Mouse (Mus musculus) kidney, embryonic 14.5 days (tissue): ENCODE data around the gene Rps28. TPM values are rescaled to one million over a fixed set of nuclear protein-coding genes. Genes with fewer than 3 reads are reported as not detected.
"Not testable (repeated sequence)": the region's sequence is repeated elsewhere in the genome, so short reads cannot be mapped to it uniquely, and the experiment has no call there.

Experiments used
- ATAC-seq: fragments of 200-750 bp; cut with Nextera tagmentation; 2 replicates; pipeline ENCODE4 v1.8.0; 2017; ENCODE audit warnings: moderate number of reproducible peaks, mild to moderate bottlenecking, moderate TSS enrichment, moderate library complexity; ENCODE audit not compliant: low FRiP score, low TSS enrichment
- H3K27ac ChIP-seq: fragments of 300-500 bp; sonication (generic); 2 replicates; pipeline ENCODE4 v1.5.1; 2014; ENCODE audit warnings: low read depth, mild to moderate bottlenecking, low read length, moderate library complexity, mixed read lengths
- H3K27me3 ChIP-seq: fragments of 300-500 bp; sonication (generic); 2 replicates; pipeline ENCODE4 v1.6.1; 2014; ENCODE audit warnings: mild to moderate bottlenecking, low read length; ENCODE audit not compliant: control insufficient read depth, insufficient read depth
- H3K36me3 ChIP-seq: fragments of 300-500 bp; sonication (generic); 2 replicates; pipeline ENCODE4 v1.6.1; 2014; ENCODE audit warnings: low read length, mixed read lengths; ENCODE audit not compliant: control insufficient read depth, insufficient read depth
- H3K4me1 ChIP-seq: fragments of 300-500 bp; sonication (generic); 2 replicates; pipeline ENCODE4 v1.6.1; 2014; ENCODE audit warnings: low read length, mixed read lengths; ENCODE audit not compliant: control insufficient read depth, insufficient read depth
- H3K4me2 ChIP-seq: fragments of 300-500 bp; sonication (generic); replicated peaks from 2 replicates; pipeline ENCODE4 v1.6.1; 2014; ENCODE audit warnings: low read depth, mild to moderate bottlenecking, low read length
- H3K4me3 ChIP-seq: fragments of 300-500 bp; sonication (generic); 2 replicates; pipeline ENCODE4 v1.5.1; 2014; ENCODE audit warnings: mild to moderate bottlenecking, low read length
- H3K9ac ChIP-seq: fragments of 300-500 bp; sonication (generic); 2 replicates; pipeline ENCODE4 v1.6.1; 2014; ENCODE audit warnings: low read depth, mild to moderate bottlenecking, low read length, moderate library complexity
- H3K9me3 ChIP-seq: fragments of 300-500 bp; sonication (generic); 2 replicates; pipeline ENCODE4 v1.6.1; 2016; ENCODE audit warnings: low read length; ENCODE audit not compliant: control insufficient read depth
- WGBS: fragments of 180-500 bp; shearing (Covaris S2); extraction: QIAGEN DNeasy Blood & Tissue Kit; methylation state at CpG from one replicate; pipeline ENCODE4 v1.1.7; 2014; 5-methylcytosine and 5-hydroxymethylcytosine counted together
- polyA plus RNA-seq: library from polyadenylated mRNA; unstranded; fragments of >200 nt; fragmentation: Nextera tagmentation; extraction: Ambion mirVana; gene quantifications from 2 replicates; pipeline ENCODE4 v1.2.1, GENCODE M21; 2014

Rps28 gene
- polyA plus RNA-seq, 1 experiment from 2014 or later, result 1,210 TPM

DNA sequence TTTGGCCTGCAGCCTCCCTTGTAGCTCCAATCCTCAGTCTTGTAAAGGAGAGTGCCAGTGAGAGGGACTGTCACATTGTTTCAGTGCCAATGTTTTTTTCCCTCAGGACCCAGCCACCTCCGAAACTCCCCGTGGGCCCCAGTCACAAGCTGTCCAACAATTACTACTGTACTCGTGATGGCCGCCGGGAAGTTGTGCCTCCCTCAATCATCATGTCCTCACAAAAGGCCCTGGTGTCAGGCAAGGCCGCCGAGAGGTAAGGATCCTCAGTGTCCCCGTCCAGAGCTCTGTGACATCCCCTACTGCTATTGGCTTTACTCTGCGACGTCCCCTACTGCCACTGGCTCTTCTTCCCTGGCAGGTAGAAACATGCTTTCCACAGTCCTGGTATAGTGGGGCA lies 5.2 kb upstream of the Rps28 start:
- H3K4me2 ChIP-seq, result no peak overlapping the region
- peaks cover 4% of the 10 kb centered on the region; the same call in 1 of the 2 replicates for H3K4me1 ChIP-seq
- 85% methylated on average over 10 of the region's 10 CpGs for WGBS
- H3K9ac ChIP-seq, result no peak overlapping the region
- H3K27ac ChIP-seq, result no peak overlapping the region
- H3K4me3 ChIP-seq, result no peak overlapping the region
- H3K36me3 ChIP-seq, result peaks cover 63% of the 10 kb centered on the region
- no peaks in the 10 kb centered on the region for H3K27me3 ChIP-seq
- no peaks in the 10 kb centered on the region for H3K9me3 ChIP-seq
- ATAC-seq, result no peak

DNA sequence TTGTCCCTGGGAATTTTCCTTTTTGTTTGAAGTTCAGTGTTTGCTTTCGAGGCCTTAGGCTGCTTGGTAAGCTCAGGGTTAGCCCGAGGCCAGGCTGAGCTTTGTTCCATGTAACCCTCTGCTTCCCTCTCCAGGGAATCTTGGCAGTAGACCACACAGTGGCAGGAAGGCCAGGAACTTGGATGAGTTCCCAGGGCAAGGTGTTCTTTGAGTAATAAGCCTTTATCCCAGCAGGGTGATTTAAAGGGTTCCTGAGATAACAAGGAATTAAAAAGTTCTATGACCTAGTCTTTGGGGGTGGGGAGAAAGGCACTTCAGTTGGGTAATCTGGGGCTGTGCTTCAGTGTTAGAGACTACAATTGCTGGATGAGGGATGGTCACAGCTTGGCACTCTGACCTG lies 4.5 kb upstream of the Rps28 start:
- WGBS, result 74% methylated on average over 2 of the region's 2 CpGs
- H3K27ac ChIP-seq, result no peak overlapping the region

DNA sequence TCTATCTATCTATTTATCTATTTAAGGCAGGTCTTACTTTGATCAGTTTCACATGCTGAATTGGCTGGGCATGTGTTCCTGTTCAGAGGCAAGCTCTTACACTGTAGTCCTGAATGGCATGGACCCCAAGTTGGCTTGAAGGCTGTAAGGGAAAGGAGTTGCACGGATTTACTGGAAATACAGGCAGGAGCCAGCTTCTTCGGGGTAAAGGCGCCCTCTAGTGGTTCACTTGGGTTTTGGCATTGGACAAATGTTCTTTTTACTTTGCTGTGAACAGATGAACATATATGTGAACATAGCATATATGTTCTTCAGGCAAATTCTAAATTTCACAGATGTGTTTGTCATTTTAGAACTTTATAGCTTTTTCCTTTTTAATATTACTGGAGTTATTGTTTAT lies 2.5 kb upstream of the Rps28 start:
- peaks cover 55% of the 10 kb centered on the region for H3K36me3 ChIP-seq
- H3K9ac ChIP-seq, result no peak overlapping the region
- no peaks in the 10 kb centered on the region for H3K9me3 ChIP-seq
- WGBS, result under 1% methylated on average over 3 of the region's 3 CpGs
- no peak overlapping the region for H3K27ac ChIP-seq
- H3K4me3 ChIP-seq, result no peak overlapping the region
- H3K4me2 ChIP-seq, result no peak overlapping the region
- H3K4me1 ChIP-seq, result peaks cover 17% of the 10 kb centered on the region
- H3K27me3 ChIP-seq, result no peaks in the 10 kb centered on the region
- ATAC-seq, result no peak

More for the DNA sequence above, 4.5 kb upstream of the Rps28 start:
- H3K9ac ChIP-seq, result no peak overlapping the region
- H3K9me3 ChIP-seq, result no peaks in the 10 kb centered on the region
- H3K27me3 ChIP-seq, result no peaks in the 10 kb centered on the region
- no peak overlapping the region for H3K4me3 ChIP-seq
- H3K4me2 ChIP-seq, result no peak overlapping the region
- no peak for ATAC-seq
- H3K36me3 ChIP-seq, result peaks cover 57% of the 10 kb centered on the region
- peaks cover 4% of the 10 kb centered on the region; the same call in 1 of the 2 replicates for H3K4me1 ChIP-seq

DNA sequence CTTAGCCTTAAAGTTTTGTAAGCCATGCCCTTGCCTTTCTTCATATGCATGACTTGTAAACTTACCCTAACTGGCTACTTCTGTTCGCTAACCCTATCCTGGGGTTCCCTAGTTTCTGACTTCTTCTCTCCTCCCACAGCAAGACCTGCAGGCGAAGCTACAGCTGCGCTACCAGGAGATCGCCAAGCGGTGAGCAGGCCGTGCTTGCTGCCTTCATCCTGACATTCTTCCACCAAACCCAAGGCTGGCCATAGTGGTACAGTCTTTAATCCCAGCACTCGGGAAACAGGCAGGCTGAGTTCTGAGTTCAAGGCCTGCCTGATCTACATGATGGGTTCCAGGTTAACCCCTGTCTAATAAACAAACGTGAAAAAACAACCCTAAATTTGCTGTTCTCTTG lies 1.1 kb upstream of the Rps28 start:
- peak overlapping the region; percentile 74 for H3K4me2 ChIP-seq
- H3K4me1 ChIP-seq, result peaks cover 23% of the 10 kb centered on the region
- H3K36me3 ChIP-seq, result peaks cover 57% of the 10 kb centered on the region
- H3K9ac ChIP-seq, result peak overlapping the region; percentile 89; the same call in 1 of the 2 replicates
- no peak for ATAC-seq
- peak overlapping the region; percentile 83 for H3K4me3 ChIP-seq
- H3K27ac ChIP-seq, result no peak overlapping the region
- no peaks in the 10 kb centered on the region for H3K9me3 ChIP-seq
- no peaks in the 10 kb centered on the region for H3K27me3 ChIP-seq
- 83% methylated on average over 8 of the region's 8 CpGs for WGBS

DNA sequence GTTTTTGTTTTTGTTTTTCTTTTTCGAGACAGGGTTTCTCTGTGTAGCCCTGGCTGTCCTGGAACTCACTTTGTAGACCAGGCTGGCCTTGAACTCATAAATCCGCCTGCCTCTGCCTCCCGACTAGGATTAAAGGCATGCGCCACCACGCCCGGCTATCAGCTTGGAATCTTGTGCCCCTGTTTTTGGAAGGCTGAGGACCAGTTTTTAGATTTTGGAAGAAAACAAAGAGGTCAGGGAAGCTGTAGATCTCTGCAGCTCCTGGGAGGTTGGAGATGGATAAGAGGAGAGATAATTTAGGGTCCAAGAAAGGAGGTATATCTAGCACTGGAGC lies 602 bp upstream of the Rps28 start:
- H3K9ac ChIP-seq, result peak overlapping the region; percentile 89

DNA sequence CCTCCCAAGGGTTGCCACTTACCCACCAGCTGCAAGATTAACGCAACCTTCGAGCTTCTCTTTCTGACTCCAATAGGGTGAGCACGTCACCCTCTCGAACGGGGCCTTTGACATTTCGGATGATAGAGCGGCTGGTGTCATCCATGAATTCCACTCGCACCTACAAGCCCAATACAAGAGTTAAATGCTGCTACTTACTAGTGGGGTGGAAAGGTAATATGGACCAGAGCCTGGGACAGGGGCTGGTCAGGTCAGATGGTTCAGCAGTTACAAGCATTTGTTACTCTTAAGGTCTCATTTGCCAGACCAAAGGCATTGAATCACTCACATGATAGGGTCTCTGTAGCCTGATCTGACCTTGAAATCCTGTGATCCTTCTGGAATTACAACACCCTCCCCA lies 1.2 kb downstream of the Rps28 start:
- Histone ChIP-seq H3K4me2 (peak overlapping the region; percentile 96), H3K4me3 (peak overlapping the region; percentile 83), H3K4me1 (peaks cover 28% of the 10 kb centered on the region), H3K36me3 (peaks cover 54% of the 10 kb centered on the region), H3K9ac (peak overlapping the region; percentile 89)
- WGBS, result 80% methylated on average over 8 of the region's 8 CpGs
- not testable (repeated sequence) for H3K9me3 ChIP-seq, H3K27me3 ChIP-seq, ATAC-seq, H3K27ac ChIP-seq

More for the DNA sequence above, 602 bp upstream of the Rps28 start:
- Histone ChIP-seq H3K36me3 (peaks cover 57% of the 10 kb centered on the region), H3K4me1 (peaks cover 23% of the 10 kb centered on the region), H3K4me3 (peak overlapping the region; percentile 83), H3K4me2 (peak overlapping the region; percentile 74), H3K27ac (peak overlapping the region; percentile 80; the same call in 1 of the 2 replicates)
- H3K9me3 ChIP-seq, ATAC-seq, H3K27me3 ChIP-seq: not testable (repeated sequence)
- WGBS, result 7% methylated on average over 6 of the region's 6 CpGs

DNA sequence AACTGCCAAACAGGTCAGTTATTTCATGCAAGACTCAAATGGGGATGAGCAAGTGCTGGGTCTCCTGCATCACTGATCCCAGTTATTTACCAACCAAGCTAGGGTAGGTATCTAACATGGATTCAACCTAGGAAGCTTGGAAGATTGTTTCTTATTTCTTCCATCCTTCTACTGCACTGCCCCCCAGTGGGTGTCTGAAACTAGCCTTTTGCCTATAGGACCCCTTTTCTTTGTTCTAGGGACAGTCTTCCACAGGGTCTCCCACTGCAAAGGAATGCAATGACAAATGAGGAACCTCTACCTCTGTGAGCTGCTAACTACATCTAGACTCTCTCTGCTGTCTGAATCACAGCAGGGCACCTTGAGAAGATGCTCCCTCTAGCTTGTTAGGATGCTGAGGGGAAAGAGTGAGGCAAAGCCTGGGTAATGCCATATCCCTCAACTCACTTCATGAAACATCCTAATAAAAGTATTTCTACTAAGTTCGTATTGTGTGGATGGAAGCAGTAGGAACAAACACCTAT lies 1.9 kb downstream of the Rps28 start:
- no peak overlapping the region; the same call in 1 of the 2 replicates for H3K4me3 ChIP-seq
- H3K9ac ChIP-seq, result no peak overlapping the region
- 82% methylated on average over 1 of the region's 1 CpGs for WGBS

DNA sequence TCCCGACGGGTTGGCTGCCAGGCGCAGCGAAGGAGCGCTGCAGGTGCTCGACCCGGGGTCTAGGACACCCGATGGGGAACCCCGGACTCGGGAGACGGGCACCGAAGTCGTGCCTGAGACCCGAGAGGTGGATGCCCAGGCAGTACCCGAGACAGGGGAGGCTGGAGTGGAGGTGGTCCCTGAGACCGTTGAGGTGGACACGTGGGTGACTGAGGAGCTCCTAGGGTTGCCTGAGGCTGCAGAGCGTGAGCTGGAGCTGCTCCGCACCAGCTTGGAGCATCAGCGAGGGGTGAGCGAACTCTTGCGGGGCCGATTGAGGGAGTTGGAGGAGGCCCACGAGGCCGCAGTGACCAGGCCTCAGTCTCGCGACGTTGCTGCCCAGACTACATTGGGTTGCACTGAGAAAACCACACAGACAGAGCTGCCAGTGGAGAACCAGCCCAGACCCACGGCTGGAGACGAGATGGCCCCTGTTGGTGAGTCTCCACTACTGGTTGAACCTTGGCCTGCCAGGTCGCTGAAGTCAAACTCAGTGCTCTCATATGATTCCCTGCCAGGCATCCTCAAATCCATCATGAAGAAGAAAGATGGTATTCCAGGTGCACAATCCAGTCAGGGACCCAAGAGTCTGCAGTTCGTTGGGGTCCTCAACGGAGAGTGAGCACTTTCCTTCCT lies 6.3 kb downstream of the Rps28 start:
- H3K4me1 ChIP-seq, result peaks cover 31% of the 10 kb centered on the region
- peak overlapping the region; percentile 82 for H3K9ac ChIP-seq
- H3K9me3 ChIP-seq, result no peaks in the 10 kb centered on the region
- 11% methylated on average over 33 of the region's 33 CpGs for WGBS
- H3K36me3 ChIP-seq, result peaks cover 45% of the 10 kb centered on the region
- H3K4me2 ChIP-seq, result peak overlapping the region; percentile 80
- peak overlapping the region; percentile 89 for H3K27ac ChIP-seq
- peak; percentile 47 for ATAC-seq
- H3K27me3 ChIP-seq, result no peaks in the 10 kb centered on the region
- peak overlapping the region; percentile 58 for H3K4me3 ChIP-seq

More for the DNA sequence above, 1.9 kb downstream of the Rps28 start:
- 0 out of 2 replicates have a peak overlapping the region, but pooled peaks have one; percentile 96 for H3K4me2 ChIP-seq
- no peak overlapping the region for H3K27ac ChIP-seq
- peaks cover 33% of the 10 kb centered on the region for H3K4me1 ChIP-seq
- no peaks in the 10 kb centered on the region for H3K27me3 ChIP-seq
- H3K36me3 ChIP-seq, result peaks cover 52% of the 10 kb centered on the region
- no peaks in the 10 kb centered on the region for H3K9me3 ChIP-seq
- no peak for ATAC-seq

DNA sequence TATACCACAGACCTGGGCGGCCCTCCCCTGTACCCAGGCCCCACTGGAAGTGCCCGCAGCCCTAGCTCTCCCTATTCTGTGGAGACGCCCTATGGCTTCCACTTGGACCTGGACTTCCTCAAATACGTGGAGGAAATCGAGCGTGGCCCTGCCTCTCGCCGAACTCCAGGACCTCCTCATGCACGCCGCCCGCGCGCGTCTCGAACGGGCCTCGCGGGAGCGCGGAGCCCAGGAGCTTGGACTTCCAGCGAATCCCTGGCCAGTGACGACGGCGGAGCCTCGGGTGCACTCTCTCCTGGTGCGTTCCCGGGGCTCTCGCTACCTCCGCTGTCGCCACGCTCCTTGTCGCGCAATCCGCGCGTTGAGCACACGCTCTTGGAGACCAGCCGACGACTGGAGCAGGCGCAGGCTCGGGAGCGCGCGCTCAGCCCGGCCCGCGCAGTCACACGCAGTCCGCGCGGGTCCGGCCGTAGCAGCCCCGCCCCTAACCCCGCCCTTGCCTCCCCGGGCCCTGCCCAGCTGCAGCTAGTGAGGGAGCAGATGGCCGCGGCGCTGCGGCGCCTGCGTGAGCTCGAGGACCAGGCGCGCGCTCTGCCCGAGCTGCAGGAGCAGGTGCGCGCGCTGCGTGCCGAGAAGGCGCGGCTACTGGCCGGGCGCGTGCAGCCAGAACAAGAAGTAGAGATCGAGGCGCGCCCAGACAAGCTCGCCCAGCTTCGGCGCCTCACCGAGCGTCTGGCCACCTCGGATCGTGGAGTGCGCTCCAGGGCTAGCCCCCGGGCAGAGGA lies 7.0 kb downstream of the Rps28 start:
- peak overlapping the region; percentile 82 for H3K9ac ChIP-seq
- peak overlapping the region; percentile 80 for H3K4me2 ChIP-seq
- H3K4me1 ChIP-seq, result peaks cover 33% of the 10 kb centered on the region
- peaks cover 38% of the 10 kb centered on the region for H3K36me3 ChIP-seq
- no peaks in the 10 kb centered on the region for H3K9me3 ChIP-seq
- peak overlapping the region; percentile 89 for H3K27ac ChIP-seq
- WGBS, result under 1% methylated on average over 74 of the region's 89 CpGs
- H3K4me3 ChIP-seq, result peak overlapping the region; percentile 58
- peak; percentile 97 for ATAC-seq
- H3K27me3 ChIP-seq, result no peaks in the 10 kb centered on the region
